Mouse (Mus musculus): Measurements from ENCODE around the gene Dhx58.

DNA sequence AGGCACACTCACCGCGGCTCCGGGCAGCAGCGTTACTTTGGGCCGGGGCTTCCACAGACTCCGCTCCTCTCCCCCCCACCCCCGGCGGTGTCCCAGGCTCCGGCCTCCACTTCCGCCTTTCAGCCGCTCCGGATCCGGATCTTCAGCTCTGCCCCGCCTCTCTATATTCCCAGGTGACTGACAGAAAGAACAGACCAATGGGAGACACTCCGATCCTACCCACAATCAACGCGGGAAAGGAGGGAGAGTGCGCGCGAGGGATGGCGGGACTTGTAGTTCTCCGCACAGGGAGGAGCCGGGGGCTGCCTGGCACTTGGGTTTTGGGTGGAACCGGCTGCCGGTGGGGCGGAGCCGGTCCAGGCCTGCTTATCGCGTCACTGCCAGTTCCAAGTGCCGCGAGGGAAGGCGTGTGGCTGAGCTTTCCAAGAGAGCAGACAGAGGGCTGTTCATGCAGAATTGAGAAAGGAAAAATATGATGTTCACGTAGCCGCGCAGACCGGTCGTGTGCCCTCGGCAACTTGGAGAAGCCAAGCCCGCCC, 34.1 kb upstream of the Dhx58 start, which contains the start of gene Rab5c:
- TF ChIP-seq POLR2A (IDR thresholded peaks at IDR 0.05; ENCODE audit: extremely low read depth, insufficient read depth, low read length) (peak; percentile 42; the same call in 1 of the 2 replicates), CTCF (IDR thresholded peaks at IDR 0.05; ENCODE audit: low read depth, low read length) (no peak)
